Mouse (Mus musculus) bone marrow macrophage, adult 2 months (primary cell): ENCODE data around the gene Ptpa.

Experiments used
- CTCF ChIP-seq: IDR thresholded peaks from 2 replicates; pipeline ENCODE4 v1.5.1; 2012; ENCODE audit warnings: low read depth, mild to moderate bottlenecking, low read length, moderate library complexity
- POLR2A ChIP-seq: IDR thresholded peaks from 2 replicates; pipeline ENCODE4 v1.6.1; 2012; ENCODE audit warnings: mild to moderate bottlenecking, low read depth, low read length, borderline replicate concordance

GRCm38 (mm10) chr2:30414681-30415080 is 1.2 kb upstream of the Ptpa start:
- TF ChIP-seq CTCF, result no peak
- TF ChIP-seq POLR2A, result no peak
